Mouse (Mus musculus) hindbrain, embryonic 16.5 days (tissue): ENCODE data around the gene Cir1. TPM values are rescaled to one million over a fixed set of nuclear protein-coding genes. Genes with fewer than 3 reads are reported as not detected.

Experiments
- ATAC-seq: fragments of 200-750 bp; cut with Nextera tagmentation; 2 replicates; pipeline ENCODE4 v1.8.0; 2017; ENCODE audit warnings: moderate TSS enrichment, moderate library complexity
- H3K27ac ChIP-seq: fragments of 300-500 bp; sonication (generic); 2 replicates; pipeline ENCODE4 v1.5.1; 2014; ENCODE audit warnings: low read depth, mild to moderate bottlenecking, control low read depth, low read length, moderate library complexity
- H3K27me3 ChIP-seq: fragments of 300-500 bp; sonication (generic); replicated peaks from 2 replicates; pipeline ENCODE4 v1.6.1; 2014; ENCODE audit warnings: low read length; ENCODE audit not compliant: control insufficient read depth, insufficient read depth
- H3K36me3 ChIP-seq: fragments of 300-500 bp; sonication (generic); 2 replicates; pipeline ENCODE4 v1.6.1; 2014; ENCODE audit warnings: mild to moderate bottlenecking, low read length, moderate library complexity, mixed read lengths; ENCODE audit not compliant: control insufficient read depth, insufficient read depth
- H3K4me1 ChIP-seq: fragments of 300-500 bp; sonication (generic); 2 replicates; pipeline ENCODE4 v1.6.1; 2014; ENCODE audit warnings: low read depth, low read length; ENCODE audit not compliant: control insufficient read depth, insufficient read depth
- H3K4me2 ChIP-seq: fragments of 300-500 bp; sonication (generic); 2 replicates; pipeline ENCODE4 v1.6.1; 2014; ENCODE audit warnings: mild to moderate bottlenecking, low read length, control low read depth, moderate library complexity
- H3K4me3 ChIP-seq: fragments of 300-500 bp; sonication (generic); 2 replicates; pipeline ENCODE4 v1.5.1; 2014; ENCODE audit warnings: mild to moderate bottlenecking, low read length, control low read depth, moderate library complexity
- H3K9ac ChIP-seq: fragments of 300-500 bp; sonication (generic); 2 replicates; pipeline ENCODE4 v1.6.1; 2014; ENCODE audit warnings: low read depth, mild to moderate bottlenecking, control low read depth, low read length, moderate library complexity
- H3K9me3 ChIP-seq: fragments of 300-500 bp; sonication (generic); 2 replicates; pipeline ENCODE4 v1.6.1; 2014; ENCODE audit warnings: mild to moderate bottlenecking, low read length, moderate library complexity; ENCODE audit not compliant: control insufficient read depth
- WGBS: fragments of 180-500 bp; shearing (Covaris S2); extraction: QIAGEN DNeasy Blood & Tissue Kit; methylation state at CpG from one replicate; pipeline ENCODE4 v1.1.7; 2014; 5-methylcytosine and 5-hydroxymethylcytosine counted together
- polyA plus RNA-seq: library from polyadenylated mRNA; unstranded; fragments of >200 nt; fragmentation: Nextera tagmentation; extraction: Ambion mirVana; gene quantifications from 2 replicates; pipeline ENCODE4 v1.2.1, GENCODE M21; 2015

Gene Cir1
- 20.9 and 23.8 TPM in 2 replicates for polyA plus RNA-seq

DNA sequence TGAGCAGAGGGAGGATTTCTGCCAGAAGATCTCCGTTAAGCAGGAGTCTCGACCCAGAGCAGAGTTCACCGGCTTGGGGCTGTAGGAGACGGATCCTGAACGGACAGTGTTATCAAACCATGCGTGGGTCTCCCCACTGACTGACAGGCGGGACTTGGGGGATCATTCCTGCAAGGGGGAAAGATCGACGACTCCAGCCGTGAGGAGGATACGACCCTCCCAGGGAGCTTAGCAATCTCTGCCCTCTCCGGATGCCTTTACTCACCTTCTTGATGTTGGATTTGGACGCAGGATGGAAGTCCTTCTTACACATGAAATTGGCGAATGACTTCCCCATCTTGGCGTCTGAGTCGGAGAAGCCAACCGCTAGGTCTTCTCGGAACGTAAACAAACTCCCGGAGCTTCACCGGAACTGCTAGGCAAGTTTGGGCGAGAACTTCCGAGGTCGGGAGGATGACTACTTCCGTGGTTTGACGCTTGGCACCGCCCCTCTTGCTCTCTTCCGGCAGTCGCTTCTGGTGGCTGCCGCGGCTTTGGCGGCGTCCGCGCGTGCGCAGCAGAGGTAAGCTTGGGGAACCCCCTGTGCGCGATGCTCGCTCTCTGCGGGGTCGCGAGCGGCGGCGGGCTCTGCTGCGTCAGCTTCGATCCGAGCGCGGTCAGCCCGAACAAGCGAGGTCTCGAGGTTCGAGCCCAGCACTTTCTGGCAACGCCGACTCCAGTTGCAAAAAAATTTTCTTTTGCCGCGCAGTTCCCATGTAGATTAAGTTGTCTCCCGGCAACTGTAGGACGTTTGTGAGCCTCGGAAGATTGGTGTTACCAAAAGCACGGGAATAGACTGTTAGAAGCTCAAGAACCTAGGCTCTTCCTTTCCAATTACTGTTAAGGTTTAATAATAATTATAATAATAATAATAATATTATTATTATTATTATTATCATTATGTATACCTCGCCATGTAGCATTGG lies at the start of gene Cir1, which contains the start of gene Scrn3:
Gene Cir1 (minus strand): TSS at position 550 of the 965 bp plus-strand sequence.
Gene Scrn3 (plus strand): TSS at position 450 of the 965 bp plus-strand sequence.
- Histone ChIP-seq H3K36me3 (peaks cover 14% of the 10 kb centered on the region), H3K27ac (peak within 1 kb of the TSS; percentile 83), H3K4me1 (peaks cover 12% of the 10 kb centered on the region), H3K27me3 (no peaks in the 10 kb centered on the region), H3K4me2 (peak within 1 kb of the TSS; percentile 90), H3K4me3 (peak within 1 kb of the TSS; percentile 76), H3K9ac (peak within 1 kb of the TSS; percentile 72), H3K9me3 (no peaks in the 10 kb centered on the region)
- peak; percentile 99 for ATAC-seq
- WGBS, result under 1% methylated on average over 64 of the region's 64 CpGs

DNA sequence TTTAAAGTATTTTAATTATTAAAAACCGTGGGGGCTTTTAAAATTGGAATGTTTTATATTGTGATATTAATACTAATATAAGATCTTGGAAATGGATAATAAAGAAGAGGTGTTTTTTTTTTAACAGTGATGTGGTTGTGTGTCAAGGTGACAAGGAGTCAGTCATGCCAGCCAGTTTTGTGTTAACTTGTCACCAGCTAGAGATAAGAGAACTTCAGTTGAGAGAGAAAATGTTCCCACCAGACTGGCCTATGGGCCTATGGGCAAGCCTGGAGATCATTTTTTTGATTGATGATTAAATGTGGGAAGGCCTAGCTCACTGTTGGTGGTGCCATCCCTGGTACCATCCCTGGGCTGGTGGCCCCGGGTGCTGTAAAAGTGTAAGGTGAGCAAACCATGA lies 48.0 kb upstream of the Cir1 start:
- WGBS, result 92% methylated on average over 2 of the region's 2 CpGs
- ATAC-seq, result no peak
- Histone ChIP-seq H3K4me1 (no peaks in the 10 kb centered on the region), H3K27me3 (no peaks in the 10 kb centered on the region), H3K4me3 (no peak overlapping the region), H3K36me3 (0 out of 2 replicates have a peak, but pooled peaks cover 4% of the 10 kb centered on the region), H3K27ac (no peak overlapping the region), H3K4me2 (no peak overlapping the region), H3K9ac (no peak overlapping the region), H3K9me3 (no peaks in the 10 kb centered on the region)

DNA sequence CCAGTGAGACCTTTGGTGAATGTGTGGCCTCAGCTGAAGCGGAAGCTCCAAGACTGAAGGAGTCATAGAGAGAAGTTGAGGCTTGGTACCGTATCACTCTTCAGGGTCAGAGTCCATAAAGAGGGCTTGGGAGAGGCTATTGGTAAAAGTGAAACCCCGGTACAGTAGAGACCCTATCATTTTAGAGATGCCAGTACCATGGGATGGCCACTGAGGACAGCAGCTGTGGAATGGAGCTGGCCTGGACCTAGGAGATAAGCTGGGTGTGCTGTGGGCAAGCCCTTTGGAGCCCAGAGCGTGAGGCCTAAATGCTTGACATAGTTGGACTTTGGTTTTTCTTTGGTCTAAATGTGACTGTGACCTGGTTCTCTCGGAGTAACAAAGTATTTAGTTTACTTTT lies 47.4 kb upstream of the Cir1 start:
- ATAC-seq, result no peak
- no peaks in the 10 kb centered on the region for H3K4me1 ChIP-seq
- H3K4me2 ChIP-seq, result no peak overlapping the region
- H3K9ac ChIP-seq, result no peak overlapping the region
- H3K9me3 ChIP-seq, result no peaks in the 10 kb centered on the region
- WGBS, result 95% methylated on average over 5 of the region's 5 CpGs
- 0 out of 2 replicates have a peak, but pooled peaks cover 4% of the 10 kb centered on the region for H3K36me3 ChIP-seq
- H3K4me3 ChIP-seq, result no peak overlapping the region
- H3K27ac ChIP-seq, result no peak overlapping the region
- H3K27me3 ChIP-seq, result no peaks in the 10 kb centered on the region

DNA sequence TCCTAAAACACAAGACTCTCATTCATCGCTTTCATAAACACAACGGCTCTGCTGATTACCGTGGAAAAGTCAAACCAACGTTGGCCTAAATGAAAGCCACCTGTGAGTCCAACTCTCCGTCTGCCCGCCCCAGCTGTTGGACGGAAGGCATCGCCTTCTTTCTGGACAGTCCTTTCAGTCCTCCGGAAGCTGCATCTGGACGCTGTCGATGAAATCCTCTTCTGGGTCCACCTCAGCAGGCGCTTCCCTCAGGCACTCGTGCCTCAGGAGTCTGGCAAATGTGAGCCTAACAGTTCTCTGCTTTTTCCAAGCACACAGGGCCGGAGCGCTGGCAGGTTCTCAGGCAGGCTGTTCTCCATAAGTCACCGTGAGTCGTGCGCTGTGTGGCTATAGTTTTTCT lies 44.5 kb upstream of the Cir1 start:
- H3K4me1 ChIP-seq, result no peaks in the 10 kb centered on the region
- H3K9ac ChIP-seq, result no peak overlapping the region
- ATAC-seq, result no peak
- no peak overlapping the region for H3K27ac ChIP-seq
- H3K9me3 ChIP-seq, result no peaks in the 10 kb centered on the region
- H3K27me3 ChIP-seq, result no peaks in the 10 kb centered on the region
- H3K4me2 ChIP-seq, result no peak overlapping the region
- H3K36me3 ChIP-seq, result no peaks in the 10 kb centered on the region
- no peak overlapping the region for H3K4me3 ChIP-seq
- 76% methylated on average over 18 of the region's 18 CpGs for WGBS

DNA sequence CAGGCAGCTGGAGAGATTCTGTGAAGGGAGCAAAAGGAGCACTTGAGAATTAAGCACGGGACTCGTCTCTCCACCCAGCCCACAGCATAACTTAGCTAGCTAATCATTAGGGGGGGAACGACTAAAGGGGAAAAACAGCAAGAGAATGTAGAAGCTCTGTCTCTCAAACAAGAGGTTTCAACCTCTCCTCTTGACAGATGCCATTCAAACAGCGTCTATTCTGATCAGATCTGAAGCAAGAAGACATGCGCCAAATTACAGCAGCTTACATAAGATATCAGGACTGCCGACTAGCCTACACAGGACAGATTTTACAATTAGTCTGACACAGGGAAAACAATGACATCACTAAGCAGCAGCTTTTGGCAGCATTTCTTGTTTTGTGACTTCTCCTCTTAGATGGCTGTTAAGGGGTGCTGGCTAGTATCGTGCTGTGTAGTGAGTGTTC lies 39.5 kb upstream of the Cir1 start:
- ATAC-seq, result no peak
- Histone ChIP-seq H3K4me3 (no peak overlapping the region), H3K4me1 (peaks cover 3% of the 10 kb centered on the region; the same call in 1 of the 2 replicates), H3K9me3 (no peaks in the 10 kb centered on the region), H3K4me2 (no peak overlapping the region), H3K36me3 (no peaks in the 10 kb centered on the region), H3K27ac (no peak overlapping the region), H3K27me3 (no peaks in the 10 kb centered on the region), H3K9ac (no peak overlapping the region)
- 50% methylated on average over 7 of the region's 7 CpGs for WGBS

DNA sequence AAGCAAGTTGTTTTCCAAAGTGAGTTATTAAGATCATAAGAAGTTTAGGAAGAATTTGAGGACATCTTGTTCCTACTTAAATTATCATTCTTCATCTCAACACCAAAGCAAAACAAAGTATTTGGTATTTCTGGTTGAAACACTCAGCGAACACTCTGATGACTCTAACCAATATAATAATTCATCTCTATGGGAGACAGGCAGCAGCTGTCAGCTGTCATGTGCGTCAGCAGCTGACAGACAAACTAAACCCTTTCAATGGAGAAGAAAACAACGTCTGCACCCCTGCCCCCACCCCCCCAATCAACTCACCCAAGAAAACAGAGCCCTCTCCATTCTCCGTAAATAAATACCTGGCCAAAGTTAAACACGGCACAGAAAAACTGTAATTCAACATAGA lies 39.0 kb upstream of the Cir1 start:
- Histone ChIP-seq H3K36me3 (no peaks in the 10 kb centered on the region), H3K27ac (no peak overlapping the region), H3K27me3 (no peaks in the 10 kb centered on the region), H3K4me2 (no peak overlapping the region), H3K9me3 (no peaks in the 10 kb centered on the region), H3K9ac (no peak overlapping the region), H3K4me1 (peaks cover 3% of the 10 kb centered on the region; the same call in 1 of the 2 replicates), H3K4me3 (no peak overlapping the region)
- ATAC-seq, result no peak
- WGBS, result 52% methylated on average over 5 of the region's 5 CpGs

DNA sequence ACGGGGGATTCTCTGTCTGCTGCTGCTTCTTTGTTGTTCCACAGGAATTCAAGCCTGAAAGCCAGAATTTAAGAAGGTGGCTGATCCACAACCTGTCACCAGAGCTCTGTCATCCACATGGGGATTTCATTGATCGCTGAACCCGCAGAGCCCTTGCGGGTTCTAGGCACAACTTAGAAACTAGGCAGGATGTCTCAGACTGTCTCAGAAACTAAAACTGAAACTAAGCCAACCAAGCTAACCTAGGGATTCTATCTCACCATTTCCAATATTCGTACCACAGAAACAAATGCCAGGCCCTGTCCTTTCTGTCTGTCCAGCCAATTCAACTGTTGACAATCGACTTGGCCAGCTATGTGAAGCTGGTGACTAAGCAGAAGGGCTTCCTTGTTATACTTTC lies 35.7 kb upstream of the Cir1 start:
- H3K4me1 ChIP-seq, result peaks cover 3% of the 10 kb centered on the region; the same call in 1 of the 2 replicates
- H3K27me3 ChIP-seq, result no peaks in the 10 kb centered on the region
- H3K4me3 ChIP-seq, result no peak overlapping the region
- no peak overlapping the region for H3K4me2 ChIP-seq
- WGBS, result 79% methylated on average over 6 of the region's 6 CpGs
- ATAC-seq, result no peak
- H3K9ac ChIP-seq, result no peak overlapping the region
- H3K27ac ChIP-seq, result no peak overlapping the region
- H3K9me3 ChIP-seq, result no peaks in the 10 kb centered on the region
- H3K36me3 ChIP-seq, result no peaks in the 10 kb centered on the region

DNA sequence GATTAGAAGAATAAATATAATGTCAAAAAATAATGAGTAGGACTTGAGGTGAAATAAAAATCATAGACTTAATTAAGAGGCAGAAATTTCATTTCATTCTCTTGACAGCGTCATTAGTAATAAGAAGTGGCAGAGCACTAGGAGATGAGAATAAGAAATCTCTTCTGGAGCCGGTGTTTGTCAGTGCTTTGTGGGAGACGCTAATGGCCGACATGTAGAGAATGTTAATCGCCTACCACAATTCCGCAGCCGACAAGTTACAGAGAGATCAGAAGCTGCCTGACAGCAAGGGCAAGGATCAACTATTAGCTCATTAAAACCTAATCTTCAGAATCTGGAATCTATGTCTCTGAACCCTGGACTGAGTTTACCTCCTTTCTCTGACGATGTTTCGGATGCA lies 35.3 kb upstream of the Cir1 start:
- Histone ChIP-seq H3K9me3 (no peaks in the 10 kb centered on the region), H3K9ac (no peak overlapping the region), H3K27ac (no peak overlapping the region), H3K4me1 (peaks cover 3% of the 10 kb centered on the region; the same call in 1 of the 2 replicates), H3K27me3 (no peaks in the 10 kb centered on the region), H3K4me3 (no peak overlapping the region), H3K4me2 (no peak overlapping the region), H3K36me3 (no peaks in the 10 kb centered on the region)
- ATAC-seq, result no peak
- WGBS, result 41% methylated on average over 9 of the region's 9 CpGs

DNA sequence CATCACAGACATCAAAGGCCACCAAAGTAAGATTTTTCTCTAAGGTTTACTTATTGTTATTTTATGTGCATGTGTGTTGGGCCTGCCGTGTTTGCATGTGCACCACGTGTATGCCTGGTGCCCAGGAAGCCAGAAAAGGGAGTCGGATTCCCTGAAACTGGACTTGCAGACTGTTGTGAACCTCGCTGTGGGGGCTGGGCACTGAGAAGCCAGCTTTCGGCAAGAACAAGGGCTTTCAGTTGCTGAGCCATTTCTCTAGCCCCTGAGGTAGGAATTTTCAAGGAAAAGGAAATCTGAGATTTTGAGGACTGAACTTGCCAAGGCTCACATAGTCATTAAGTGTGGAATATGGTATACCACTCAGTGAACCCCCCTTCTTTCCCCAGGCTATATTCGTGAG lies 34.6 kb upstream of the Cir1 start:
- ATAC-seq, result no peak
- peak overlapping the region; percentile 24; the same call in 1 of the 2 replicates for H3K27ac ChIP-seq
- no peaks in the 10 kb centered on the region for H3K27me3 ChIP-seq
- H3K4me3 ChIP-seq, result no peak overlapping the region
- WGBS, result 63% methylated on average over 6 of the region's 6 CpGs
- H3K9ac ChIP-seq, result no peak overlapping the region
- H3K36me3 ChIP-seq, result no peaks in the 10 kb centered on the region
- H3K9me3 ChIP-seq, result no peaks in the 10 kb centered on the region
- H3K4me2 ChIP-seq, result no peak overlapping the region
- H3K4me1 ChIP-seq, result peaks cover 3% of the 10 kb centered on the region; the same call in 1 of the 2 replicates
